Mouse (Mus musculus) thymus, postnatal 14 days (tissue): ENCODE data around the gene Tbc1d10c.
A peak's percentile ranks its signal among the peaks of the same experiment; 100 is the strongest.

Experiments
- DNase-seq: peaks from one replicate; pipeline ENCODE4 v3.0.0; 2021

Tbc1d10c gene

GRCm38 (mm10) chr19:4155223-4156072 is 35.6 kb downstream of the Tbc1d10c start:
- DNase-seq: peak; percentile 56

GRCm38 (mm10) chr19:4154437-4155222 is 36.5 kb downstream of the Tbc1d10c start:
- peak; percentile 89 for DNase-seq

GRCm38 (mm10) chr19:4153232-4153654 is 37.8 kb downstream of the Tbc1d10c start, which contains the start of gene Ptprcap:
Ptprcap (plus strand) TSS chr19:4153604.
- no peak for DNase-seq

GRCm38 (mm10) chr19:4152445-4153231 is 38.4 kb downstream of the Tbc1d10c start:
- DNase-seq: no peak

- DNase-seq: no peak
These were observed 39.2 kb downstream of the Tbc1d10c start for GRCm38 (mm10) chr19:4151898-4152297.

GRCm38 (mm10) chr19:4151488-4151860 is 39.6 kb downstream of the Tbc1d10c start:
- no peak for DNase-seq

- no peak for DNase-seq
These were observed 40.3 kb downstream of the Tbc1d10c start for GRCm38 (mm10) chr19:4150567-4151487.

GRCm38 (mm10) chr19:4149764-4150461 is 41.2 kb downstream of the Tbc1d10c start:
- no peak for DNase-seq

- peak; percentile 19 for DNase-seq
These were observed 41.8 kb downstream of the Tbc1d10c start for GRCm38 (mm10) chr19:4149283-4149682.

GRCm38 (mm10) chr19:4148819-4149218 is 42.3 kb downstream of the Tbc1d10c start:
- peak; percentile 50 for DNase-seq

GRCm38 (mm10) chr19:4148491-4148806 is 42.6 kb downstream of the Tbc1d10c start, which contains the start of gene Coro1b:
Coro1b (plus strand) TSS chr19:4148619.
- peak; percentile 96 for DNase-seq

GRCm38 (mm10) chr19:4147782-4148490 is 43.1 kb downstream of the Tbc1d10c start:
- DNase-seq: no peak

- DNase-seq: no peak
These were observed 44.1 kb downstream of the Tbc1d10c start for GRCm38 (mm10) chr19:4147022-4147405.

- no peak for DNase-seq
These were observed 44.6 kb downstream of the Tbc1d10c start for GRCm38 (mm10) chr19:4146366-4147021.

- DNase-seq: no peak
These were observed 45.1 kb downstream of the Tbc1d10c start for GRCm38 (mm10) chr19:4145936-4146335.

- peak; percentile 52 for DNase-seq
These were observed 46.3 kb downstream of the Tbc1d10c start for GRCm38 (mm10) chr19:4144550-4145498.

GRCm38 (mm10) chr19:4143759-4144268 is 47.3 kb downstream of the Tbc1d10c start, which contains the start of gene Cabp4:
Cabp4 (minus strand) TSS chr19:4144033.
- DNase-seq: no peak

GRCm38 (mm10) chr19:4142416-4143173 is 48.5 kb downstream of the Tbc1d10c start:
- DNase-seq: no peak
